Comparison of ENCODE assay signal across 9 mouse cellular contexts in the genomic region with DNA sequence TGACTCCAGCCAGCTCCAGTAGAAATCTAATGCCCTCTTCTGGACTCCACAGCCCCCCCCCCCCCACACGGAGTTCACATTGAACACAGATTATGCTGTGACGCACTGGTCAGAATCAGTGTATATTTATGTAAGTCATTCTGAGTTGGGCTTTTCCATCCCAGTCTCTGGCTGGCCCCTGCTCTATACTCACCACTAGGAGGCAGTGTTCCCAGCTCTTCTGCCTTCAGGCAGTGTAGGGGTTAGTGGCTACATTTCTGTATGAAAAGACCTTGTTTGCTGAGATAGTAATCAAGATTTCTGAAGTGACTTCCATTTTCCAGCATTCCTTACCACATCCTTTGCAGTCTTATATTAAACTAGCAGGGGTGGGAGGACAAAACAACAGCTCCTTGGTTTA.
DNase-seq lines count a peak whose midpoint lies in the region; ATAC-seq and TF ChIP-seq lines count a peak whose summit lies in the region.
"Had no signal": no experiment of that assay in that cellular context is flagged by ENCODE, and none has a peak within 500 bp of the region (broad histone marks: within the 10 kb centered on the region; RNA-seq: fewer than 3 reads in every experiment).

No protein-coding gene starts in this region.

- TF ChIP-seq EP300 in lung, postnatal 0 days (IDR thresholded peaks at IDR 0.05): no peak

- no peaks in the 10 kb centered on the region for H3K36me3 ChIP-seq in lung, postnatal 0 days (ENCODE audit: insufficient read depth, low read length)
- no peaks in the 10 kb centered on the region for H3K36me3 ChIP-seq in intestine, embryonic 15.5 days
- H3K36me3 ChIP-seq: heart, embryonic 13.5 days had no signal

- peak; percentile 16 to 46 for DNase-seq in adrenal gland, adult (ENCODE audit: inconsistent age in 2 of 2, low spot score in 1 of 2)
- no peak for DNase-seq in adrenal gland, postnatal 4 days (ENCODE audit: low spot score in 2 of 2)
- DNase-seq in lung, postnatal 0 days (ENCODE audit: low spot score): no peak
- no peak for DNase-seq in lung, postnatal 14 days
- DNase-seq in embryo, embryonic 10 days (ENCODE audit: low spot score): peak; percentile 17
- peak; percentile 32 for DNase-seq in thymus, postnatal 14 days
- DNase-seq in layer of hippocampus, adult 18-20 months (ENCODE audit: low spot score in 2 of 2): no peak

- H3K9me3 ChIP-seq in lung, postnatal 0 days (ENCODE audit: low read length): no peaks in the 10 kb centered on the region
- H3K9me3 ChIP-seq in intestine, embryonic 15.5 days: no peaks in the 10 kb centered on the region
- H3K9me3 ChIP-seq: heart, embryonic 13.5 days had no signal

- no peaks in the 10 kb centered on the region for H3K4me1 ChIP-seq in lung, postnatal 0 days (ENCODE audit: insufficient read depth, low read depth, low read length)
- no peaks in the 10 kb centered on the region for H3K4me1 ChIP-seq in intestine, embryonic 15.5 days (replicated peaks)
- H3K4me1 ChIP-seq: heart, embryonic 13.5 days had no signal

- no peak overlapping the region for H3K4me2 ChIP-seq in lung, postnatal 0 days (replicated peaks; ENCODE audit: low read depth, low read length)
- H3K4me2 ChIP-seq in intestine, embryonic 15.5 days (replicated peaks): no peak overlapping the region
- H3K4me2 ChIP-seq: heart, embryonic 13.5 days had no signal

- no peak for ATAC-seq in lung, postnatal 0 days
- ATAC-seq in intestine, embryonic 15.5 days: no peak

- H3K4me3 ChIP-seq in lung, postnatal 0 days (ENCODE audit: low read depth, low read length): no peak overlapping the region
- H3K4me3 ChIP-seq in intestine, embryonic 15.5 days (replicated peaks): no peak overlapping the region
- H3K4me3 ChIP-seq: heart, embryonic 13.5 days had no signal

- no peaks in the 10 kb centered on the region for H3K27me3 ChIP-seq in lung, postnatal 0 days (replicated peaks; ENCODE audit: insufficient read depth, low read length)
- no peaks in the 10 kb centered on the region for H3K27me3 ChIP-seq in intestine, embryonic 15.5 days (replicated peaks)
- H3K27me3 ChIP-seq: heart, embryonic 13.5 days had no signal

- no peak overlapping the region for H3K9ac ChIP-seq in lung, postnatal 0 days (replicated peaks; ENCODE audit: low read depth)
- no peak overlapping the region for H3K9ac ChIP-seq in intestine, embryonic 15.5 days
- H3K9ac ChIP-seq: heart, embryonic 13.5 days had no signal

- H3K27ac ChIP-seq in lung, postnatal 0 days (ENCODE audit: low read length): no peak overlapping the region
- no peak overlapping the region for H3K27ac ChIP-seq in intestine, embryonic 15.5 days
- H3K27ac ChIP-seq: heart, embryonic 13.5 days had no signal

- WGBS in lung, postnatal 0 days: 34% methylated on average over 2 of the region's 2 CpGs
- 53% methylated on average over 2 of the region's 2 CpGs for WGBS in intestine, embryonic 15.5 days

- peak; percentile 52 for TF ChIP-seq CTCF in lung, postnatal 0 days (IDR thresholded peaks at IDR 0.05)

Comparison
In these comparisons a context has a peak if more than half of its experiments do, and no peak if none do; other contexts are left out.
1. DNase-seq: peak in adrenal gland, adult (2 of 2), embryo, embryonic 10 days (single experiment) and thymus, postnatal 14 days (single experiment); none in adrenal gland, postnatal 4 days (0 of 2), lung, postnatal 0 days (single experiment), lung, postnatal 14 days (single experiment) and layer of hippocampus, adult 18-20 months (0 of 2).